Comparison of ENCODE assay signal across 8 mouse cellular contexts in genomic region chr7:19876781-19877425, GRCm38 (mm10). TPM values are rescaled to one million over a fixed set of nuclear protein-coding genes. Genes with fewer than 3 reads are reported as not detected.
DNase-seq lines count a peak whose midpoint lies in the region; ATAC-seq and TF ChIP-seq lines count a peak whose summit lies in the region.

No protein-coding gene starts in this region.

- H3K4me2 ChIP-seq in kidney, embryonic 15.5 days: no peak overlapping the region
- H3K4me2 ChIP-seq in liver, postnatal 0 days (ENCODE audit: low read depth, low read length): 0 out of 2 replicates have a peak overlapping the region, but pooled peaks have one; percentile 11

- no peak overlapping the region for H3K4me3 ChIP-seq in kidney, embryonic 15.5 days (replicated peaks)
- no peak overlapping the region for H3K4me3 ChIP-seq in liver, postnatal 0 days (ENCODE audit: low read depth, low read length)
- H3K4me3 ChIP-seq in spleen, adult 2 months (ENCODE audit: extremely low read depth, insufficient read depth, insufficient read length): no peak overlapping the region

- H3K9ac ChIP-seq in kidney, embryonic 15.5 days: no peak overlapping the region
- H3K9ac ChIP-seq in liver, postnatal 0 days (replicated peaks): 0 out of 2 replicates have a peak overlapping the region, but pooled peaks have one; percentile 21

- no peak overlapping the region for H3K27ac ChIP-seq in kidney, embryonic 15.5 days
- H3K27ac ChIP-seq in liver, postnatal 0 days (ENCODE audit: low read depth): peak overlapping the region; percentile 29; the same call in 1 of the 2 replicates
- peak overlapping the region; percentile 43 for H3K27ac ChIP-seq in spleen, adult 2 months (ENCODE audit: insufficient read depth, low read length)

- ATAC-seq in kidney, embryonic 15.5 days (replicated peaks; ENCODE audit: low FRiP score): peak; percentile 31; the same call in 1 of the 2 replicates
- peak; percentile 75 for ATAC-seq in liver, postnatal 0 days

- H3K36me3 ChIP-seq in kidney, embryonic 15.5 days: no peaks in the 10 kb centered on the region
- H3K36me3 ChIP-seq in liver, postnatal 0 days (replicated peaks; ENCODE audit: insufficient read depth, low read length): no peaks in the 10 kb centered on the region
- no peaks in the 10 kb centered on the region for H3K36me3 ChIP-seq in spleen, adult 2 months (ENCODE audit: control insufficient read depth, insufficient read depth, low read length)

- 36% methylated on average over 14 of the region's 14 CpGs for WGBS in kidney, embryonic 15.5 days
- 34% methylated on average over 14 of the region's 14 CpGs for WGBS in liver, postnatal 0 days (ENCODE audit: insufficient replicate concordance)
- 15% methylated on average over 14 of the region's 14 CpGs for WGBS in spleen, adult 2 months

- peaks cover 7% of the 10 kb centered on the region for H3K4me1 ChIP-seq in kidney, embryonic 15.5 days
- H3K4me1 ChIP-seq in liver, postnatal 0 days (ENCODE audit: insufficient read depth): peaks cover 12% of the 10 kb centered on the region
- peaks cover 14% of the 10 kb centered on the region for H3K4me1 ChIP-seq in spleen, adult 2 months (ENCODE audit: control insufficient read depth, insufficient read depth, insufficient read length)

- TF ChIP-seq EP300 in liver, postnatal 0 days (IDR thresholded peaks at IDR 0.05; ENCODE audit: low read depth): no peak; the same call in 1 of the 2 replicates

- TF ChIP-seq CTCF in liver, postnatal 0 days (IDR thresholded peaks at IDR 0.05; ENCODE audit: low read depth): no peak
- no peak for TF ChIP-seq CTCF in spleen, adult 2 months (IDR thresholded peaks at IDR 0.05; ENCODE audit: extremely low read depth, insufficient read depth, insufficient read length, insufficient replicate concordance)

- no peaks in the 10 kb centered on the region for H3K9me3 ChIP-seq in kidney, embryonic 15.5 days (replicated peaks)
- no peaks in the 10 kb centered on the region for H3K9me3 ChIP-seq in liver, postnatal 0 days (ENCODE audit: low read length)

- no peak for TF ChIP-seq POLR2A in spleen, adult 2 months (IDR thresholded peaks at IDR 0.05; ENCODE audit: low read depth, low read length)

- H3K27me3 ChIP-seq in kidney, embryonic 15.5 days: no peaks in the 10 kb centered on the region
- H3K27me3 ChIP-seq in liver, postnatal 0 days (ENCODE audit: insufficient read depth, low read length): no peaks in the 10 kb centered on the region
- H3K27me3 ChIP-seq in spleen, adult 2 months (ENCODE audit: control insufficient read depth, insufficient read depth, low read length): no peaks in the 10 kb centered on the region

- no peak for DNase-seq in kidney, postnatal 14 days
- peak; percentile 88 for DNase-seq in ZHBTc4 (ENCODE audit: low read depth, low spot score)
- DNase-seq in liver, postnatal 0 days: peak; percentile 52
- DNase-seq in spleen, adult 2 months (ENCODE audit: low read depth in 1 of 2, low spot score in 2 of 2): peak; percentile 69 to 77
- no peak for DNase-seq in cerebellum, postnatal 36 days
- no peak for DNase-seq in heart, adult 9 months (ENCODE audit: low spot score in 2 of 2)
- DNase-seq in left cerebral cortex, adult 11 months (ENCODE audit: low spot score): no peak

RNA-seq across cellular contexts. Expression of gene Ceacam19, which starts 10.9 kb away (rescaled TPM):
- 0.09 TPM in 1 of 2 replicates, not detected in the other for polyA plus RNA-seq in kidney, embryonic 15.5 days (2015; fragmentation: Nextera tagmentation; extraction: Ambion mirVana)
- not detected in 2 replicates for polyA plus RNA-seq in liver, postnatal 0 days (2015; fragmentation: Nextera tagmentation; extraction: Ambion mirVana)
- 0.09 and 0.22 TPM in 2 replicates for polyA plus RNA-seq in spleen, adult 2 months (2012; rRNA removed)

RNA-seq across cellular contexts. Expression of gene Ceacam16, which starts 15.8 kb away (rescaled TPM):
- polyA plus RNA-seq in kidney, embryonic 15.5 days (2015; fragmentation: Nextera tagmentation; extraction: Ambion mirVana): not detected in 2 replicates
- polyA plus RNA-seq in liver, postnatal 0 days (2015; fragmentation: Nextera tagmentation; extraction: Ambion mirVana): 0.09 TPM in 1 of 2 replicates, not detected in the other
- polyA plus RNA-seq in spleen, adult 2 months (2012; rRNA removed): 17.0 and 21.7 TPM in 2 replicates

RNA-seq across cellular contexts. Expression of gene Gm19345, which starts 25.1 kb away (rescaled TPM):
- polyA plus RNA-seq in kidney, embryonic 15.5 days (2015; fragmentation: Nextera tagmentation; extraction: Ambion mirVana): 0.16 TPM in 1 of 2 replicates, not detected in the other
- polyA plus RNA-seq in liver, postnatal 0 days (2015; fragmentation: Nextera tagmentation; extraction: Ambion mirVana): 0.18 and 0.19 TPM in 2 replicates
- polyA plus RNA-seq in spleen, adult 2 months (2012; rRNA removed): 0.45 TPM in 1 of 2 replicates, not detected in the other

RNA-seq across cellular contexts. Expression of gene Pvr, which starts 44.1 kb away (rescaled TPM):
- polyA plus RNA-seq in kidney, embryonic 15.5 days (2015; fragmentation: Nextera tagmentation; extraction: Ambion mirVana): 13.7 and 13.9 TPM in 2 replicates
- 2.2 and 3.0 TPM in 2 replicates for polyA plus RNA-seq in liver, postnatal 0 days (2015; fragmentation: Nextera tagmentation; extraction: Ambion mirVana)
- 6.6 and 8.0 TPM in 2 replicates for polyA plus RNA-seq in spleen, adult 2 months (2012; rRNA removed)

RNA-seq across cellular contexts. Expression of gene Bcl3, which starts 54.3 kb away (rescaled TPM):
- 3.9 and 4.9 TPM in 2 replicates for polyA plus RNA-seq in kidney, embryonic 15.5 days (2015; fragmentation: Nextera tagmentation; extraction: Ambion mirVana)
- polyA plus RNA-seq in liver, postnatal 0 days (2015; fragmentation: Nextera tagmentation; extraction: Ambion mirVana): 5.4 and 11.2 TPM in 2 replicates
- polyA plus RNA-seq in spleen, adult 2 months (2012; rRNA removed): 102 and 149 TPM in 2 replicates

Comparison
In these comparisons a context has a peak if more than half of its experiments do, and no peak if none do; other contexts are left out.
1. DNase-seq: peak in ZHBTc4 (single experiment), liver, postnatal 0 days (single experiment) and spleen, adult 2 months (2 of 2); none in kidney, postnatal 14 days (single experiment), cerebellum, postnatal 36 days (0 of 2), heart, adult 9 months (0 of 2) and left cerebral cortex, adult 11 months (single experiment).
2. RNA of gene Ceacam16, which starts 15.8 kb away (polyA plus RNA-seq): 17.0 to 21.7 TPM in spleen, adult 2 months; not detected in kidney, embryonic 15.5 days and 0.09 TPM in liver, postnatal 0 days; every median in the first group is over 10 times any median in the second.